Mouse (Mus musculus): ENCODE measurements around the gene Tigit.

GRCm38 (mm10) chr16:43697772-43698171 lies 33.8 kb upstream of the Tigit start:
- TF ChIP-seq CTCF (IDR thresholded peaks at IDR 0.05; ENCODE audit: insufficient read depth, low read length), result no peak
- no peak for TF ChIP-seq POLR2A (IDR thresholded peaks at IDR 0.05; ENCODE audit: borderline replicate concordance, extremely low read depth, low read depth, low read length)

Measured in lung, adult 2 months (tissue).